Mouse (Mus musculus): ENCODE measurements around the gene Rbfox3. TPM values are rescaled to one million over a fixed set of nuclear protein-coding genes. Genes with fewer than 3 reads are reported as not detected.

Gene Rbfox3
- total RNA-seq, 4 experiments from 2014 or later: 229 to 281 (median 270) TPM

DNA sequence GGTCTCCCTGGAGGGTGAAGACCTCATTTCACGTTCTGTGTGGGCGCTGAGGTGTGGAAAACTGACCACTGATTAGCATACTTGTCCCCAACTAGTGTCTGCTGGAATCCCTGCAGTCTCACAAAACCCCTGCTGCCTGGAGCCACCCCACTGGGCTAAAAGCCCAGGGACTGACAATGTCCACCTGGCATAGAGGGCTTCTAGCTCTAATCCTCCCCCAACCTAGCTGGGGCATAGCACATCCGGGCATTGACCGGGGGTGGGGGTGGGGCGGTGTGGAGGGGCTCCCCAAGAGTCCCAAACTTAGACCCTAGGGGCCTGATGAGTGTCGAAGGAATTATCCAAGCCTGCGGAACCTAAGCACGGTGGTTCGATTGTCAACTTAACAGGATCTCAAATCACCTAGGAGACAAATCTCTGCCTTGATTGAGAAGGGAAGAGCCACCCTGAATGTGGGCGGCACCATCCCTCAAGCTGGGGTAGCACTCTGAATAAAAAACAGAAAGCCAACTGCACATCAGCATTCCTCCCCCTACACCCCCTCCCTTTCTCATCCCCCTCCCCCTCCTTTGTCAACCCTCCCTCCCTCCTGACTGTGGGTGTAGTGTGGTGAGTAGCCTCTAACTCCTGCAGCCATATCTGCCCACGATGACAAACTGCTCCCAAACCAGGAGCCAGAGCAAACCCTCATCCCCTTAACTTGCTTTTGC lies 29.5 kb downstream of the Rbfox3 start:
- no peak for DNase-seq (ENCODE audit: low spot score in 2 of 2)

DNA sequence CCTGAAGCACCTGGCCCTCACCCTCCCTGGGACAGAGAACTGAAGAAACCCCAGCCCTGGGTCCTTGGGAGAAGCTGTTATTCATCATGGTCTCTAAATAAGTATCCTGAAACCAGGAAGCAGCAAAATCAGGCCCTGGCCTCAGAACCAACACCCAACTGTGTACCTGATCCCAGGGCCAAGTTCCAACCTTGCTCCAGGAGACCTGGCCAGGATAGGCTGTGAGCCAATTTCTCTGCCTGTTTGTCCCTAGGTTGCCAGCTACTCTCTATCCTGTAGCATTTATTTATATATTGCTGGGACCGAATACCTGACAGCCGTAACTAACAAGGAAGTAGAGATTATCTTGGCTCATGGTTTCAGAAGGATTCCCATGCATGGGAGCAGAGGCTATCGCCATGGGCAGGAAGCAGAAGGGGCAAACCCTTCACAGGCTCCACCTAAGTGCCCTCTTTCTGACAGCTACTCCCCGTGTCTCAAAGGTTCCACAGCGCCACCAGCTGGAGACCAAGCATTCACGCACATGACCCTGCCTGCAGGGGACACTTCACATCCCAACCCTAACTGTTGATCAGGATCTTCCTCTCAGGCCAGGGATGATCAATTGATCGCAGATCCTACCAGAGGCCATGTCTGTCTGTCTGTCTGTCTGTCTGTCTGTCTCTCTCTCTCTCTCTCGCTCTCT lies 31.8 kb downstream of the Rbfox3 start:
- DNase-seq (ENCODE audit: low spot score in 2 of 2): no peak

DNA sequence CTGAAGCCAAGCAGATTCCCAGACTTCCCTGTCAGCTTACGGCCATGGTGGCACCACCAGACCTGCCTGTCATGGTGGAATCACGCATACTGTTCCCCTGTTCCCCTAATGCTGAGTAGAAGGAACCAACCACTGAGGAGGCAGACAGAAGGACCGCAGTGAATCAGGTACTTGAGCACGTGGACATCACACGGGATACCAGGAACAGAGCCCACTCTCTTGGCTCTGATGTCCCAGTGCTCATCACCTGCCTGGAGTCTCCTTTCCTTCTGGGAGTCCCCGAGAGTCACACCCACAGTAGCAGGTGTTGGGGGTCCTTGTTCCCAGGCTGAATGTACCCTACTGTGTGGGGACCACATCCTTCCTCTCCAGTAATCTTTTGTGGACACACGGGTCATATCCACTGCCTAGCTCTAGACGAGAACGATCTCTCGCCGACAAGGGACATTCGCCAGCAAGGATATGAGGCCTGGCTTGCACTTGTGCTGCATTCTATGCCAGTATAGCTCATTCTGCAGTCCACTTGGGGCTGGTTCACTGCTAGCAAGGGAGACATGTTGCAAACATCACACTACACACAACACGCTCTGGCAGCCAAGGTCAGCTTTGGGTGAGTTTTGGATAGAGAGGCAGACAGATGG lies 32.7 kb downstream of the Rbfox3 start:
- no peak for DNase-seq (ENCODE audit: low spot score in 2 of 2)

DNA sequence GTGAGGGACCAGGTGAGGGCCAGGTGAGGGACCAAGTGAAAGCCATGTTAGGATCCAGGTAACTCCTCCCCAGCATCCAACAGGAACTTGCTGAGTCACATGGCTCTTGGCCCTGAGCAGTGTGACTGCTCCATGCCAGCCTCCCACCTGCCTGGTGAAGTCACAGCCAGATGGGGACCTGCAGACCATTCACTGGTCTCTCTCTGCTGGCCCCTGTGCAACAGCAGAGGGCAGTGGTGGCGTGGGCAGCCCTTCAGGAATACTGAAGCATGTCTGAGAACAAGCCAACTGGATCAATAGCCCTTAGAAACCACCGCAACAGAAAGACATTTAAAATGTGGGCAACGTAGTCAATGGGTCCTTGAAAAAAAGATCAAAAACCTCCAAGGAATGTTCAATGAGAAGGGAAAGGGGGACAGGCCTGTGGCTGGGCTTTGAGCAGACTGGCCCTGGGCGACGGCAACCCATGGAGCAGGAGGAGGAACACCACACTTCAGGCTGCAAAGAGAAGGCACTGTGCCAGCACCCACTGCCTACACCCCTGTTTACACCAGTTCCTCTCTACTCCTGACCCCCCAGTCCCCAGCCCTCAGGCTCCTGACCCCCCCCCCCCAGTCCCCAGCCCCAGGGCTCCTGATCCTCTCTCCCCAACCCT lies 36.0 kb downstream of the Rbfox3 start:
- no peak for DNase-seq (ENCODE audit: low spot score in 2 of 2)

DNA sequence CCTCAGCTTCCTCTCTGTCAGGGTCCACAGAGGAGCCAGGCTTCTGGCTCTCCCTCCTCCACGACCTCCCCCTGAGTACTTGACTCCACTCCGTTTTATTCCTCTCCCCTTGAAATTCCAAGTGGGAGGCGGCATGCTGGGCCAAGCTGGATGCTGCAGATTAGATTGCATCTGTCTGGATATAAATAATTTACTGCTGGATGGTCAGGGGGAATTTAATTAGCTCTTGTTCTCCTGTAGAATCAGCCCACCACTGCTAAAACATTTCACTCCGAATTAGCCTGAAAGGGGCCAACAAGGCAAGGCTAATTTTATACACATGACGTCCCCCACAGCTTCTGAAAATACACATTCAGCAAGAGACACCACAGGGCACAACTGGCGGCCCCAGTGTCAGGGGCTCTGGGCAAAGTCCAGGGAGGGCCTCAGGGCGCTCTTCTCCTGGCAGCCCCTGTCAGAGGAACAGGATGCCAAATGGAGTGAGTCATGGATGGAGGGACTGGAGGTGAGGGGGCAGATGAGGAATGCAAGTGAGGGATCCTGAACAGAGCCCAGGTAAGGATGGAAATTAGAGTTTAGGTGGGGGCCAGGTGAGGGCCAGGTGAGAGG lies 36.8 kb downstream of the Rbfox3 start:
- DNase-seq (ENCODE audit: low spot score in 2 of 2): no peak

DNA sequence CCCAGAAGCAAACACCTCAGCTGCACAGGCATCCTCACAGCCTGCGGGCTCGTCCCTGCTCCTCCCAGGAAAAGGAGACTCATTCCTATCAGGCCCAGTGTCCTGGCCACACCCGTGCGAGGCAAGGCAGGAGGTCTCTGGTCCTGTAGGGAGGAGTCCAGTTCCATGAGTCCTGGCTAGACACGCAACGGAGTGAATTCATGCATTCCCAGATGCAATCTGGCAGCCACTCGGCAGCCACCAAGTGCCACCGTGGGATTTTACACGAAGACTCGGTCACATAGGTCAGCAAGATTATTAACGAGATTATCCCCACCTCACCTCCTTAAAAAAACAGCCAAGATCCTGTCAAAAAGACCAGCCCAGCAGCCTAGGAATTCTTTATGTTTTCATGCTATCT lies 37.4 kb downstream of the Rbfox3 start:
- no peak for DNase-seq (ENCODE audit: low spot score in 2 of 2)

DNA sequence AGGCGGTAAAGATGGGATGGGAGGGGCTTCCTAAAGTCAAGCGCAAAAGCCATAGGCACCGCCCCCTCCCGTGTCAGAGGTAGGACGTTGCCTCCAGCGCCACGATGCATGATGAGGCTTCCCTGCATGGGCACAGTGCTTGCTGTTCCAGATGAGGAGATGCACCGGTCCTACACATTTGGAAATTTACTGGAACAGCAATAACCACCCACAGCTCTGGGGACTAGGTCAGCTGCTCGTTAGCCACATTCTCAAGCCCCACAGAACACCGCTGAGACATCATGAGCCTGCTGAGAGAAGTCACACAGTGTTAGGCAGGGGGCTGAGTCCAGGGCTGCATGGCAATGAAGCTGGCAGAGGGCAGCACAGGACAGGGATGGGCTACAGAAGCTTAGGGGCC lies 39.9 kb downstream of the Rbfox3 start:
- DNase-seq (ENCODE audit: low spot score in 2 of 2): no peak

DNA sequence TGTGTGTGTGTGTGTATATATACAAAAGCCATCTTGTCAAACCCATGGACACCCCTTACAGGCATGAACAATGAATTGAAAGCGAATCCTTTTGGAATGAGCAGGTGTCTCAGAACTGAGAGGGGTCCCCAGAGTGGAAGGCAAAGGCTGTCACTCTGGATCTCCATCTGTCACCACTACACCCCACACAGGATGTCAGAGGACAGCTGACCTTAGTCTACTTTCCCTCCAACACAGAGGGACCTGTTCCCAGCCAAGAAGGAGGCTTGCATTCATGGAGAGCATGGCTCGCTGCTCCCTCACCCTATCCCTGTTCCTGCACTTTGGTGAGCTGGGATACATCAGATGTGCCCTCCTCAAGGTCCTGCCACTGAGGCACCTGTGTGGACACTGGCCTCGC lies 48.0 kb downstream of the Rbfox3 start:
- no peak for DNase-seq (ENCODE audit: low spot score in 2 of 2)

DNA sequence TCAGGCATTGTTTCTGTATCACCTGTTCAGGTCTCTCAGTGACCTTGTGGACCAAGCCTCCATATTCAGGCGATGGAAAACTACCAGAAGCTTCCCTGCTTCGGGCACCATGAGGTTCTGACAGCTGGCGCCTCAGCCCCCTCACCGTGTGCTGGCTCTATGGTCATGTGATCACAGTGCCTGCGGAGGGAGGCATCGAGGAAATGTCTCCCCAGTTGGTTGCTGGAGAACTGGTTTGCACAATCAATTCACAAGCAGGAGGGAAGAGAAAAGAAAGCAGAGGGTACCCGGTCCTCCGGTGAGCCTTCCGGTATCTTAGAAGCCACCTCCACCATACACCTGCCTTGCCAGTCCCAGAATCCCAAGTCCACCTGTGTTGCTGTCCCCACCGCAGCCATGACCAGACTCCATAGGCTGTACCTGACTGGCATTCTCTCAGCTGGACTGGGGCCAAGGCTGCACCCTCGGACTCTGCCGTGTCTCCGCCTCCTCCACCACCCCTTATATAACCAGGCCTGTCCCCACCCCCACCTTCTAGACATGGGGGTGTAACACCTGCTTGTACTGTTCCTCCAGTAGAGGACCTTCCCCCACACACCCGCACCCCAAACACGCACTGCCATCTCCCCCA lies 49.5 kb downstream of the Rbfox3 start:
- DNase-seq (ENCODE audit: low spot score in 2 of 2): peak; percentile 70 to 78

DNA sequence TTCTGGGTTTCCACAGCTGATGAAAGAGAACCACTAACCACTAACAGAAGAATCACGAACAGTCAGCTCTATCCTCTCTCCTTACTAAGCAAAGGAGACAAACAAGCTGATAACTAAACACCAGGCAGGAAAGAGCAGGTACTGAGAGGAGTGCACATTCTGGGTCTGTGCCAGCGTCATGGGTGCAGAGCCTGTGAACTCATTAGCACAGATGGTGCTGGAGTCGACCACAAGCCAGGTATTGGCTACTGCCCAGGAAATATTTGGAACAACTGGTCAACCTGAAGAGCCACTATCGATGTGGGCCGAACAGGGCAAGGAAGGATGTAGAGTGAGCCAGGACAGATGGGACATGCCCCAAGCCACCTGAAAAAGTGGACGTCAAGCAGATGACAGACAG lies 50.2 kb downstream of the Rbfox3 start:
- no peak for DNase-seq (ENCODE audit: low spot score in 2 of 2)

DNA sequence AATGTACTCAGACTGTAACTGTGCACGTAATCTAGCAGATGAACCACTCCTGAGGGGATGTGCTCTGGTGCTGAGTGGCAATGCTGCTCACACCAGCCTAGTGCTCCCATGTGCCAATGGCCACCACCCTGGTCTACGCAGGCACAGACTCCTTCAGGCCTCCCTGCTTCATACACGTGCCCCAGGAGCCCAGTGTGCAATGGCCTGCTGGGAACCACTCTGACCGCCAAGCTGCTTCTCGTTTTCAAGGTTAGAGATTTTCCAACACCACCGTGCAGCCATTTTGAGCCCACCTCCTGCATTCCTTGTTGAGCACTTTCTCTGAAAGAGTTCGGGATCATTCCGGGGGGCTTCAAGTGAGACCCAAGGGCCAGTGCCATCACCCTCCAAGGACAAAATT lies 50.6 kb downstream of the Rbfox3 start:
- DNase-seq (ENCODE audit: low spot score in 2 of 2): no peak

DNA sequence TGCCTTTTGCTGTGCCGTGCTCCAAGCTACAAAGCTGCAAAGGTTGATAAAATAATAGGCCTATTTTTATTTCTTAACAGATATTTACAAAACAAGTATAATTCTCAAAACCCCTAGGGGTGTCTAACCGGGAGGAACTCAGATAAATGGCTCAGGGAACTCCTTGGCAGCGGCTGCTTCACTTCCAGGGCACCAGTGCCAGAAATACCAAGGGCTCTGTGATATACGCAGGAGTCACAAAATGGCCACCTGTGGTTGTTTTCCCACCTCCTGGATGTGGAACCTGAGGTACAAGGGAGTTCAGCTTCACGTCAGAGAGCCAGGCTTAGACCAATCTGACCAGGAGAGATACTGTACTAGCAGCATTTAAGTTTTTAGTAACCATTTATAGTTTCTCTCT lies 51.6 kb downstream of the Rbfox3 start:
- no peak for DNase-seq (ENCODE audit: low spot score in 2 of 2)

DNA sequence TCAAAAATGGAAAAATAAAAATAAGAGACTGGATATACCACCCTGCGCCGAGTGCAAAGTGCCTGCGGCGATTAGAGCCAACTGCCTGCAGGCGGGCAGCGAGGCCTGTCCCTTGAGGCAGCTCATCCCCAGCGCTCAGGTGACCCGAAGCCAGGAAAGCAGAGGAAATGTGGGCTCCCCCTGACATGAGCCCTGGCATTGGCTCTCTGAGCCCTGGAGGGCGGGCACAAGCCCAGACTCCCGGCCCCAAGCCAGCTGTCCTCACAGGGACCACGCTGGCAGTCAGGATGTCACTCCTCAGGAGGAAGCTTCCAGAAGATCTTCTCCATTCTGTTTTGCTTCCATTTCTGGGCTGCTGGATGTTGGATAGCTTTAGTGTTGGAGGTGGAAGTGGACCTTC lies 53.1 kb downstream of the Rbfox3 start:
- no peak for DNase-seq (ENCODE audit: low spot score in 2 of 2)

DNA sequence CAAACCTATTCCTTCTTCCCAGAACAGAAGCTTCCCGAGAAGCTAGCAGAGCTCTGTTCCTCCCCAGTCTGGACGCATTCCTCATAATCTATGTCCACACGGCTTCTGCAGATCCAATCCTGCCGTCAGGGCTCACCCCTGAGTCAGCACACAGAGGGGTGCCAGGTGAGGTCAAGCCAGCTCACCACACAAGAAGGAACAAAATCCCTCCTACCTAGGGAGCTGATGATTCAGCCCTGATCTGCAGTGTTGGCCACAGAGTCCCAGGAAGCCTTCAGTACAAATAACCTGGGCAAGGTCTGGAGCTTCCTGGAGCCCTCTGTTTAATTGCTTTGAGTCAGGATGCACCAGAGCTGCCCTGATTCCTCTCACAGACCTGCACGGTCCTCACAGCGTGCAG lies 60.0 kb downstream of the Rbfox3 start:
- no peak for DNase-seq (ENCODE audit: low spot score in 2 of 2)

DNA sequence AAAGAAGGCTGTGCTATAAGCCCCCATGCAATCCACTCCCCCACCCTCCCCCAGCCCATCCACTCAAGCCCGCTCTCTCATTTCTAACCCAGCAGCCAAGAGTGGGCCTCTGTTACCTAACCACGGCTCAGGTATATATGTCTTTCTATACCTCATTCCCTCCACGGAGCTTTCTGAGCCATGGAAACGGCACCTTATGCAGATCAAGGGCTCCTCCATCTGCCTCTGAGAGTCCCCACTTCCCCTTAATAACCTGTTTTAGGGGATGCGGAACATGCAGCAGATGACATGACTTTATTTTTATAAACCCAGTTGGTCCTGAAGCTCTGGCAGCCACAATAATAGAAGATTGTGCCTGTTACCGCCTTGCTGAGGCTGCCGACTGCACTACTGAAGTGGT lies 63.4 kb downstream of the Rbfox3 start:
- no peak for DNase-seq (ENCODE audit: low spot score in 2 of 2)

DNA sequence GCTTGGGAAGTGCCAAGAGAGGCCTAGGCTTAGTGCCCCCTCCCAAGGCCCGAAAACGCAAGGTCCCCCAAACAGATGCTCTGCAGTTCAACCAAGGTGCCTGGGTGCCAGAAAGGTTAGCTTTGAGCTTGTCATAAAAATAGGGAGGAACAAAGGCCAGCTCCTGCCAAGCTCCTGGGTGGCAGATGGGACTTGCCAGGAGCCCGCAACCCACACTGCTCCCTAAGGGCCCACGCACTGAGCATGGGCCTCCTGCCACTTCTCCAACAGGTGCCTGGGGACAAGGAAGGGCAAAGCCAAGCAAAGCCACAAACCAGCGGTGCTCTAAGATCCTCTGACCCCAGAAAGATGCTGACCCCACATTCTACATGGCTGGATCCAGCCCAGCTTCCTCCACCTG lies 70.4 kb downstream of the Rbfox3 start:
- peak in 1 of 2 experiments; percentile 49 for DNase-seq (ENCODE audit: low spot score in 2 of 2)

DNA sequence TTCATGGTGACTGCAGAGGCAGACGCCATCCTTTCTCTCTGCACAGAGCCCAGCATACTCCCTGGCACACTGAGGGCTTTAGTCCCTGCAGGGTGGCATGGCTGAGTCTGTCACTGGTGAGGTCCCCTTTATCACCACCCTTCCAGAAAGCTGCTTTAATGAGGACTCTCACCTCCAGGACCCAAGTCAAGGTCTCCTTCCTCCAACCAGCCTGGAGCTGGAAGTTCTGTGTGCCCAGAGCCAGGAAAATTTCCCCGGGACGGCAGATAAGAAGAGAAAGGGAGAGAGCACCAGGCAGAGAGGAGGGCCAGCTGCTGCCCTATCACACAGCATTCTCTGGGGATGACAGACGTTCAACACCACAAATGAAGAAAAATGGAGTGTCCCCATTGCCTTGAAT lies 73.2 kb downstream of the Rbfox3 start:
- DNase-seq (ENCODE audit: low spot score in 2 of 2): no peak

DNA sequence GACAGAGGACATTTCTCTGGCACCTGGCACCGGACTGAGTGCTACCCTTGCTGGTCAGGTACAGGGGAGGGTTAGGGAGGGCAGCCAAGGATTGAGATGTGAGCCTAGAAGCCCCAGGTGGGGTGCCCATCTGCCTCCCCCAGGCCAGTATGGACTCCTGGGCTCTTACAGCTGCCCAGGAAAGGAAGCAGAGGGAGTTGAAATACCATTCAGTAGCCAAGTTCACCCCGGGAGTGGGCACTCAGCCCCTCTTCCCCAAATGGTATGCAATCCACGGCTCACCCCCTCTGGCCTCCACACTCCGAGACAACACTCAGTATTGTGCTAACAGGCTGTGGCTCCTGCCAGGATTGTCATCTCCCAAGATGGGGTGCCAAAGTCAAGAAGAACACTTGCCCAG lies 74.5 kb downstream of the Rbfox3 start:
- no peak for DNase-seq (ENCODE audit: low spot score in 2 of 2)

DNA sequence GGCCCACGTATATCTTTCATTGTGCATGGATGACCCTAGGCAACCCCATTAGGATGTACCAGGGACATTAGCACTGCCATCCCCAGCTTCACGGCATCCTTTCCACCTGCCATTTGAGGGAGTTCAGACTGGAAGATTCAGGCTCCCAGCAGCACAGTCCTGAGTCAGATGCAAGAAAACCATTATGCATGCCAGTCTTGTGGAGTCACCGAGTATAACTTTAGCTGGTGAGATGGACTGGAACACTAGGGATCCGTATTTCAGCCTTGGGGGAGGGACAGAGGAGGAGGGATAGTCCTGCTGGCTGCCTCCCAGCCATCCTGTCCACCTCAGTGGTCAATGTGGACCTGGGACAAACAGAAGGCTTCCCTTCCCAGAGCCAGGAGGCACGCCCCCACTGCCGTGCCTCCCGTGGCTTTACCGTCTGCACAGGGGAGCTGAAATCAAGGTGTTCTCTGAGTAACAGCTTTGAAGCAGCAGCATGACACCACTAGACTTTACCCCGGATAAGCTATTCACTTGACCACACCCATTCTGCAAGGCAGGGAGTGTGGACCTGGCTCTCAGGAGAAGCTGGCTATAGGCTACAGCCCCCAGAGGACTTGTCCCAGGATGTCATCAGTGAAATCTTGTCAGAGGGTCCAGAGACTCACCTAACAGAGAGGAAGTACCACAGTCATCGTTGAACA lies 78.5 kb downstream of the Rbfox3 start:
- no peak for DNase-seq (ENCODE audit: low spot score in 2 of 2)

DNA sequence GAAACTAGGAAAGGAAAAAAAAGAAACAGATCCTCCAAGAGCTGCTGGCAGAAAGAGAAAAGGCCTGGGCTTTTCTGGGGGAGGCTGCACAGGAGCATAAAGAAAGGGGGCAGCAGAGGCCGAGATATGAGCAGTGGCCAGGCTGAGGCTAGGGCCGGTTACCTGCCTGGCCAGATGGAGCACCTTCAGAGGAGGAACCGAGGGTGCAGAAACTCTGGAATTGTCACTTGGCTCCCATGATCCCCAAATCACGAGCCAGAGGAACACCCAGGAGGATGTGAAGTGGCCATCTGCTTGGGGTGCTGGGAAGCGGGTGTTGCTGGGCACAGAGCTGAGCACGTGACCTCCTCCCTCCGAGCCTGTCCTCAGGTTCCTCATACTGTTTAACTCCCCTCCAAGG lies 79.7 kb downstream of the Rbfox3 start:
- no peak for DNase-seq (ENCODE audit: low spot score in 2 of 2)

Data from layer of hippocampus, adult 8-10 months (tissue).